Mouse (Mus musculus): ENCODE measurements around the gene Syt8.
"Not testable (repeated sequence)": the region's sequence is repeated elsewhere in the genome, so short reads cannot be mapped to it uniquely, and the experiment has no call there.

Syt8 gene

GRCm38 (mm10) chr7:142434137-142434865 is at the start of gene Syt8:
Syt8 (plus strand) TSS chr7:142434850.
- DNase-seq (ENCODE audit: low read depth, low spot score), result no peak

- no peak for DNase-seq (ENCODE audit: low read depth, low spot score)
Observed at GRCm38 (mm10) chr7:142385742-142386403, 48.8 kb upstream of the Syt8 start.

GRCm38 (mm10) chr7:142386621-142387201 is 47.9 kb upstream of the Syt8 start:
- no peak for DNase-seq (ENCODE audit: low read depth, low spot score)

GRCm38 (mm10) chr7:142387419-142388148 is 47.1 kb upstream of the Syt8 start, which contains the start of gene Ctsd:
Ctsd (minus strand) TSS chr7:142388038.
- peak; percentile 89 for DNase-seq (ENCODE audit: low read depth, low spot score)

GRCm38 (mm10) chr7:142388198-142388597 is 46.5 kb upstream of the Syt8 start:
- DNase-seq (ENCODE audit: low read depth, low spot score), result no peak

GRCm38 (mm10) chr7:142388740-142389139 is 45.9 kb upstream of the Syt8 start:
- no peak for DNase-seq (ENCODE audit: low read depth, low spot score)

- no peak for DNase-seq (ENCODE audit: low read depth, low spot score)
Observed at GRCm38 (mm10) chr7:142389961-142390650, 44.5 kb upstream of the Syt8 start.

- no peak for DNase-seq (ENCODE audit: low read depth, low spot score)
Observed at GRCm38 (mm10) chr7:142391108-142391507, 43.5 kb upstream of the Syt8 start.

GRCm38 (mm10) chr7:142391609-142392008 is 43.0 kb upstream of the Syt8 start:
- DNase-seq (ENCODE audit: low read depth, low spot score), result no peak

- DNase-seq (ENCODE audit: low read depth, low spot score), result no peak
Observed at GRCm38 (mm10) chr7:142393191-142393590, 41.5 kb upstream of the Syt8 start.

- no peak for DNase-seq (ENCODE audit: low read depth, low spot score)
Observed at GRCm38 (mm10) chr7:142394261-142395190, 40.1 kb upstream of the Syt8 start.

GRCm38 (mm10) chr7:142395472-142395871 is 39.2 kb upstream of the Syt8 start:
- DNase-seq (ENCODE audit: low read depth, low spot score), result no peak

GRCm38 (mm10) chr7:142396611-142397010 is 38.0 kb upstream of the Syt8 start:
- DNase-seq (ENCODE audit: low read depth, low spot score), result no peak

- no peak for DNase-seq (ENCODE audit: low read depth, low spot score)
Observed at GRCm38 (mm10) chr7:142398052-142398451, 36.6 kb upstream of the Syt8 start.

- no peak for DNase-seq (ENCODE audit: low read depth, low spot score)
Observed at GRCm38 (mm10) chr7:142399250-142399649, 35.4 kb upstream of the Syt8 start.

GRCm38 (mm10) chr7:142400112-142400749 is 34.4 kb upstream of the Syt8 start:
- no peak for DNase-seq (ENCODE audit: low read depth, low spot score)

GRCm38 (mm10) chr7:142400750-142401142 is 33.9 kb upstream of the Syt8 start:
- no peak for DNase-seq (ENCODE audit: low read depth, low spot score)

GRCm38 (mm10) chr7:142403591-142403990 is 31.1 kb upstream of the Syt8 start:
- no peak for DNase-seq (ENCODE audit: low read depth, low spot score)

GRCm38 (mm10) chr7:142405134-142405533 is 29.5 kb upstream of the Syt8 start:
- DNase-seq (ENCODE audit: low read depth, low spot score), result not testable (repeated sequence)

GRCm38 (mm10) chr7:142407935-142408334 is 26.7 kb upstream of the Syt8 start:
- DNase-seq (ENCODE audit: low read depth, low spot score), result no peak
